Mouse (Mus musculus): ENCODE measurements around the gene Ints14.
A peak's percentile ranks its signal among the peaks of the same experiment; 100 is the strongest.

The Ints14 gene

DNA sequence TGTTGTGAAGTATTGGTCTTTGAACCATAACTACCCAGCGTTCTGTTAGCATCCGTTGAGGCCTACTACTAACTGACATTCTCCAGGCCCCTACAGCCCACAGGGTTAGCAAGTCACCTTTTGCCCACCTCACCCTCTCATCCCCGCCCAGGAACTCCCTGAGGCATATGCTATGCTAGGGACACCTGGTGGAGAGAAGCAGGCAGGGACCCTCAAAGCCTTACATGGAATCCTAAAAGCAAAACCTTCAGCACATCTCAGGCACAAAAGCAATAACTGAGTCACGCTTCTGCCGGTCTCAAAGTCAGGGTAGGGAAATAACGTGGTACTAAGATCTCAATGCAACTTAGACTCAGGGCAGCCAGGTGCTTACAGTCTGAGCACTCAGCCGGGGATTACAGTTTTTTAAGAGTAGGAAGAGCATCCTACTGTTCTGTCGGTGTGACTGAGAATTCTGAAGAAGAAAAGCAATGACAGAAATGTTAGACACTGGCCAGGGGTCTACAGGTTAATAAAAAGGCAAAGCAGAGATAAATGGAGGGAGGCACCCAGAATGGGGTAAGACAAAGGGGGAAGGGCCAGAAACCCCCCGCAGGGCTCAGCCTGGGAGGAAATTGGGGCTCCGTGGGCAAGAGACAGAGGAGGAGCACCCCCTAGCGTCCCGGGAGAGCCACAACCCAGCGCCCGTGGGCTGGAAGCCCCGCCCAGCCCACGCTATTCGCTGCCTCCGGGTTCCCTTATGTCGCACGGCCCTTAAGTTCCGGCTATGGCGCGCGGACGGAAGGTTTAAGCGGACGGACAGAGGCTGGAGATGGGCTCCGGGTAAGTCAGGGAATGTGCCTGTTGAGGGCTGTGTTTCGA, at the start of gene Ints14:
Ints14 (plus strand) TSS at position 789 of the 861 bp plus-strand sequence.
- peak; percentile 96 for ATAC-seq (ENCODE audit: insufficient number of reproducible peaks, low FRiP score, low TSS enrichment)

DNA sequence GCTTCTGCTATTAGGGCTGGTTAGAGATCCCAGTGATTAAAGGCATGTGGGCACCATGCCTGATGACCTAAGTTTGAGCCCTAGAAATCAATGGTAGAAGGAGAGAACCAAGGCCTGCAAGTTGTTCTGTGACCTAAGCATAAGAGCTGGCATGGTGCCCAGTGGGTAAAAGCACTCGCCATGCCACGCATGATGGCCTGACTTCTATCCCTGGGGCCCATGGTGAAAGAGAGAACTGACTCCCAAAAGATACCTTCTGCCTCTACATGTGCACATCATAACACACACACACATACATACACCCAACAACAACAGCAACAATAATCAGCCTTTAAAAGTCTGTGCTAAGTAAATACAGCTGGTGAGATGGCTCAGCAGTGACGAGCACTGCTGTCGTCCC, 47.3 kb upstream of the Ints14 start:
- ATAC-seq (ENCODE audit: insufficient number of reproducible peaks, low FRiP score, low TSS enrichment): no peak

DNA sequence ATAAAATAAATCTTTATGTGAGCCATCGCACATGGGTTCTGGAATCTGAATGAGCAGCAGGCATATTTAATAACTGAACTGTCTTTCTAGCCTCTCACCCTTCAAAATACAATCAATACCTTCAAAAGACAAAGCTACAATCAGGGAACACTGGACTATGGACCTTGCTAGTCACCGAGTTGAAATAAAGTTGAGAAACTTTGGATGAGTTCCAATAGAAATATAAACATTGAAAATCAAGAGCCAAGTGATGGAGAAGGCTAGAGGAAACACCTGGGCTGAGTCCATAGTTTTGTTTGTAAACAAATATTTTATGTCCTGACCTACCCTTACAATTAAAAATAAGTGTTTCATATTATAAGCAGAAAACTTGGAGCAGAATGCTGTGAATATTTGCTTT, 46.7 kb upstream of the Ints14 start:
- no peak for ATAC-seq (ENCODE audit: insufficient number of reproducible peaks, low FRiP score, low TSS enrichment)

DNA sequence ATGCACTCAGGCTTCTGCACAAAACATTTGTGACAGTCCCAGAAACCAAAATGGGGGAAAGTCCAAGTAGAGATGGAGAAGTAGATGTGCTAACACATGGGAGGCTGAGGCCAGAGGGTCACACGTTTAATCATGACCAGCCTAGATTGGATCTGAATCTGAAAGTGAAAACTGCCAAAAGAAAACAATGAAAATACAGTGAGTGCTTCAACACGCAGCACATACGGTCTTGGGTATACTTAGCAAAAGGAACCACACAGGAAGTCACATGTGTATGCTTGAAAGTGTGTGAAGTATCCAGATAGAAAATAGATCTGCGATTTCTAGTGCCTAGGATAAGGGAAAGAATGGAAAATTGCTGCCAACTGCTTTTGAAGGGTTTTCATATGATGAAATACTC, 46.1 kb upstream of the Ints14 start:
- ATAC-seq (ENCODE audit: insufficient number of reproducible peaks, low FRiP score, low TSS enrichment): no peak

DNA sequence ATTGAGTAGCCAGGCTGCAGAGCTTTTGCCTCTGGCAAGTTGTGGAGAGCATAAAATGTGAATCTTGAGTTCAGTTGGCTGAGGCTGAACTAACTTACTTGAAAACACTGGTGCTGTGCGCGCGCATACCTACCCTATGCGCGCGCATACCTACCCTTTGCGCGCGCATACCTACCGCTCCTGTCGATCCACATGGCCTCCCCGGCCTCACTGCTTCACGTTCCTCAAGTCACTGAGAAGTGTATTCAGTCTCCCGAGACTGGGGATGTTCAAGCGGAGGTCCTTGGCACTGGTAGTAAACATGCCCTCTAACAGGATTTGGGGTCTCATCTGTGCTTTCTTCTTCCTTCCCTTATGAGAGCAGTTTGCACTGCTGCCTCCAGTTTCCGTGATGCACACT, 42.1 kb upstream of the Ints14 start:
- ATAC-seq (ENCODE audit: insufficient number of reproducible peaks, low FRiP score, low TSS enrichment): no peak

DNA sequence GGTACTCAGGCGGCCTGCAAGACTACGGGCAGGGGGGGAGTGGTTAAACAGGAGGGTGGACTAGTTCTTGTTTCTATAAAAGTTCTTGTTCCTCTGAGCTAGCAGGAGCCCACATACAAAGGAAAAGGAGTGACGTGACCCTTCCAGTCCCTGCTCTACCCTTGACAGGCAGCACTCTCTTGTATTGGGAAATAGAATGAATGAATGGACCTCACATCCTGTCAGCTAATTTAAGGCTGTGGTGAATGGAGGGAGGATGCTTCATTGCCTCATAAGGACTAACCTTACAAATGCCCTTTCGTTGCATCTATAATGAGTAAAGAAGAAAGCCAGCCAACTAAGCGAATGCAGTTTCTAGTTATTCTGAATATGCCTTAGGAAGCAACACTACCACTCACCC, 34.9 kb upstream of the Ints14 start:
- ATAC-seq (ENCODE audit: insufficient number of reproducible peaks, low FRiP score, low TSS enrichment): no peak

DNA sequence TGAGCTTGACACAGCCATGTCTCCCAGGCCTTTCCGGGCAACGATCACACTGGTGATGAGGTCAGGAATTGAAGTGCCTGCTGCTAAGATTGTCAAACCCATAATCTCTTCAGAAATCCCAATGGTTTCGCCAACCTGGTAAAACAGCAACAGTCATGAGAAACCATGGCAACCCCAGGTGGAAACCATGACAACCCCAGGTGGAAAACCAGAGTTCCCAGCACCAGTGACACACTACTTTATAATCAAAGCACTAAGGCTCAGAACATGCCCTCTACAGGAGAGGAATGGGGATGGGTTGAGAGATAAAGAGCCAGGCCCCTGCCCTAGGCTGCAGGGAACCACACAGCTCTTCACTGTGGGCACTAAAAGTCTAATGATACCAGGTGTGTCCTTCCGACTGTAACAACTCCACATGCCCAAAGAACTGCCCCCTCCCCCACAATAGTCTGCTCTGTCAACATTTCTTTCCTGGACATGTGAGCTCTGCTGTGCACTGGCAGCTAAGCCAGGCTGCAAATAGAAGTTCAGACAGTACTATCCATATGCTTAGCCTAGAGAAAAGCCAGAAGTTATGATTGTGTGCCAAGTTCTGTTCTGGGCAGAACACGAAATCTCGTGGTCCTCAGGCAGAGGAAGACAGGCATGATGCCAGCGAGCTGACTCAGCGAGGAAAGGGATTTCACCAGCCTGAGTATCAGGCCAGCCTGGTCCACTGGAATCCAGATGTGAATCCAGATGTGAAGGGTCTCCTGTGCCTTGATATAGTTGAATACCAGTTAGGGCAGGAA, 34.3 kb upstream of the Ints14 start:
- peak; percentile 58; the same call in 1 of the 2 replicates for ATAC-seq (ENCODE audit: insufficient number of reproducible peaks, low FRiP score, low TSS enrichment)

DNA sequence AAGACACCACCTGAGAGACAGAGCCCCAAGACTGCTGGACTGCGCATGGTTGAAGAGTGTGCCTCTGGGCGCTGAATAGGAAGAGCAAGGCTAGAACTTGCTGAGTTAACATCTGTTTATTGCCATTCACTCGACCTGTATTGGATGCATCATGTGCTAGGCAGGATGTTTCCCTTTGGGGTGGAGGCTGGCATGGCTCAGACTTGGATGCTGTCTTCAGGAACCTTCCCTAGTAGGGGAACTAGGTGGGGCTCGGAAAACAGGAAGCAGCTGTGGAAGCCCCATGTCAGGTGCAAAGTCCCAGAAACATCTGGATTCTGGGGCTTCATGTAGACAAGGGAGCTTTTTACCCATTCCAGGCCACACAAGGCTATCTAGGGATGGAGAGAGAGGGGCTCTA, 30.4 kb upstream of the Ints14 start:
- ATAC-seq (ENCODE audit: insufficient number of reproducible peaks, low FRiP score, low TSS enrichment): no peak

DNA sequence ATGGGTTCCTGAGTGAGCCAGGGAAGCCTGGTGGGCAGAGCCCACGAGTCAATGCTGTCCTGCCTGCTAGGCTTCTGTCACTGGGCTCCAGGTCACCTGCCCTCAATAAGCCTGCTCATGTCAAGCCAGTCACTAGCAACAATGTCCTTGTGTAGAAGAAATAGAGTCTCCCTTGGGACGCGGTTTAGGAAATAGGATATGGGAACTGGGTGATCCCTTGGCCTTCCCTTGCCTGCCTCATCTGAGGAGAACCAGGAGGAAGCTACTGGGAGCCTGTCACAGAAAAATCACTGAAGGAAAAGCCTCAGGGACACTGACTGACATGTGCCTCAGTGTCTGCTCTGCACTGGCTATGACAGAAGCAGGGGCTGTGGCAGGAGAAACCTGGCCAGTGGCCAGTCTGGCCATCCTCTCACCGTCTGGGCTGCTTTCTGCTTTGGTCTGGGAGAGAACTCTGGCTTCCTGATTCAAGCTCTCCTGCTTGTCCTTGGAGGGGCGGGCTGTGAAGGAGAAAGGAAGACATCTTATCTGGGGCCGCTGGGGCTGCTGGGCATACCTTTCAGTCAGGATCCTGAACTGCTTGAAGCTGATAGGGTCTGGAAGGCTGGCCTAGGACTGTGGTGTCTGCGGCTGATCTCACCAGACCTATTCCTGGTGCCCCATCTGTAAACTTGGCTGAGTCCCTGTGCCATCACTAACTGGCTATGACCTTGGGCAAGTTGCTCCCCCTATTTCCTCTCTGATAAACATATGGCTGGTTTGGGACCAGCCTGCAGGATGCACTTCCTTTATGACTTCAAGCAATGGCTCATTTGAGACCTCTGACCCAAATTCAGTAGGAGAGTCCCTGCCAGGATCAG, 28.7 kb upstream of the Ints14 start:
- ATAC-seq (ENCODE audit: insufficient number of reproducible peaks, low FRiP score, low TSS enrichment): no peak

DNA sequence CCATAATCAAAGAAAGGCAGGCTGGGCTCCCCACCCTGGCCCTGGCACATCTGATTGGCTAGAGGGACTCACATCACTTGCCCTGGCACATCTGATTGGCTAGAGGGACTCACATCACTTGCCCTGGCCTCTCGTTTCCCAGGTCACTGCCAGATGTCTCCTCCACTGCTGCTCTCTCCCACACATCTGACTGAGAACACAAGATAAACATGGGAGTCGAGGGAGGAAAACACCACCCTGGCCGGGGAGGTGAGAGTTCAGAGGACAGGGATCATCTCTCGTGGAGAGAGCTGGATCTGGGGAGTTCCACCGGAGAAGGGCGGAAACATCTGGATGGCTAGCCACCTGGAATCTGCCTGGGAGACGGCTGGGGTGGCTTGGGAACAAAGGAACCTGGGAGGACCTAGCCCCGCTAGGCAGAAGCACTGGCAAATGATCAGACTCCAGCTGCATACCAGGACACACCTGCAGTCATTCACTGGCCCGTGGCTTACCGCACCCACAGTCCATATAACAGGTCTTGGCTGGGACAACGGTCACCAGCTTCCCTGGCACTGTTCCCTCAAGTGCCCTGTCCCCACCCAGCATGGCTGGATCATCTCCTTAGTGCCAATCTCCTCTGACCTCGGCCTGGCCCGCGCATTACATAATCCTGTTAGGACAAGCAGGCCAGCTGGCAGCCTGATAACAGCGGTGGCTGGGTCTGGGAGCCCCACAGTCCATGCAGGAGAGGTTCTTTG, 26.5 kb upstream of the Ints14 start:
- no peak for ATAC-seq (ENCODE audit: insufficient number of reproducible peaks, low FRiP score, low TSS enrichment)

DNA sequence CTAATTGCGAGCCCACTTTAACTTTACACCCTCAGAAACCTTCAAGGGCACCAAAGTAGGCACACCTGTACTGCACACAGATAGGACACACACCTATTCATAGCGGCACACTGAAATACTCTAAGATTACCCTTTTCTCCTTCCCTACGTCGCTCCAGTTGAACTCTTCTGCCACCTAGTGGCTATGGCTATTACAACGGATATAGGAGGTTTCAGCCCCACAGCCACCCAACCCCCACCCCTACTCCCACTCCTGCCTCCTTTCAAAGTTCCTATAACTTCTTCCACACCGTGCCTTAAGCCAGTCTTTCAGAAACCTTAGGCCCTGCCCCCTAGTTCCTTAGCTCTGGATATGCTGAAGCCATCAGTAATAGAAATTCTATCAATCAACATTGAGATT, 24.2 kb upstream of the Ints14 start:
- ATAC-seq (ENCODE audit: insufficient number of reproducible peaks, low FRiP score, low TSS enrichment): no peak

DNA sequence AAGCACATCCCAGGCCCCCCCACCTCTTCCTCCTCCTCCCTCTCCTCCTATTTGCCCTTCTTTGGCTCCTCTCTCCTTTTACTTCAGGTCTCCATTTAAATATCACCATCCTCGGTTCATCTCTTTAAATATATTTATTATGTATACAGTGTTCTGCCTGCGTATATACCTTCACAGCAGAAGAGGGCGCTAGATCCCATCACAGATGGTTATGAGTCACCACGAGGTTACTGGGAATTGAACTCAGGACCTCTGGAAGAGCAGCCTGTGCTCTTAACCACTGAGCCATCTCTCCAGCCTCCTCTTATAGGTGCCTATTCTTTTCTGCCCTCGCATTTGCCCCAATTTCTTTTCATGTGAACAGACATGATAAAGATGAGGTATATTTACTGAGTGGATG, 23.2 kb upstream of the Ints14 start:
- ATAC-seq (ENCODE audit: insufficient number of reproducible peaks, low FRiP score, low TSS enrichment): no peak

DNA sequence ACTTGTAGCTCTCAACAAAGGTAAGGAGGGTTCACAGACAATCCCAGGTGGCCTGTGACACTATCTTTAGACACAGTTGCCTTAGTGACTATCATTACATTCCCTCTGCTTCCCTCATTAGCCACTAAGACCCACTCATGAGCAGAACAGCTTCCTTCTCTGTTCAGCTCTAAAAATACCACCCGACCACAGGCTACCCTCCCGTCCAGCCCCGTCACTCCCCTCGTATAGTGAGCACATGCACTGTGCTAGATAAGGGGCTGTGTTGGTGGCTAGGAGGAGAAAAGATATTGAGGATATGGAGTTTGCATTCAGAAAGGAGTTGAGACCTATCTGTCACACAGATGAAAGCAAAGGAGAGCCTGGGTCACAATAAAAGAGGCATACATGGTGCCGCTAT, 22.2 kb upstream of the Ints14 start:
- no peak for ATAC-seq (ENCODE audit: insufficient number of reproducible peaks, low FRiP score, low TSS enrichment)

DNA sequence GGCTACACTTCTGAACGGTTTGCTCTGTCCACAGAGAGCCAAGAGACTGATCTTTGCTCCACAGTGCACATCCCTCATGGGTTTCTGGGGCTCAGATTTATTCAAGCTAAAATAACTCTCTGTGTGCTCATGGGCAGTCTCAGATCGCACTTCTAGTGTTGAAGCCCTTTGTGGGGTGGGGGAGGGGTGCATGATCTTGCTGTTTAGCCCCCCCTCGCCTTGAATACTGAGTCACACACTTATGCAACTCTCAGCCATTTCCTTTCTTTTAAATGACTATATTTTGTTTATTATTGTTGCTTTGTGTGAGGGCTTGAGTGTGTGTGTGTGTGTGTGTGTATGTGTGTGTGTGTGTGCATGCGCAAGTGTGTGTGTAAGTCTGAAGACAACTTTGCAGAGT, 21.4 kb upstream of the Ints14 start:
- no peak for ATAC-seq (ENCODE audit: insufficient number of reproducible peaks, low FRiP score, low TSS enrichment)

DNA sequence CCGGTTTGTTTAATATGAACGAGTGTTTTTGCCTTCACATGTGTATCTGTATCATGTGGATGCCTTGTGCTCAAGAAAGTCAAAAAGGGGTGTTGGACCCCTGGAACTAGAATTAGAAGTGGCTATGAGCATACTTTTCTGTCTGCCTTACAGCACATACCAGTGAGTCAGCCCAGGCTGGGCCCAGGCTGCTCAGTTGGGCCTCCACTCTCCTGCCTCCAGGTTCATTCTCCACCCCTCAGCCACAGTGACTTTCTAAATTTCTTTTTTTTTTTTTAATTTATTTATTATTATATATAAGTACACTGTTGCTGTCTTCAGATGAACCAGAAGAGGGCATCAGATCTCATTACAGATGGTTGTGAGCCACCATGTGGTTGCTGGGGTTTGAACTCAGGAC, 20.9 kb upstream of the Ints14 start:
- no peak for ATAC-seq (ENCODE audit: insufficient number of reproducible peaks, low FRiP score, low TSS enrichment)

DNA sequence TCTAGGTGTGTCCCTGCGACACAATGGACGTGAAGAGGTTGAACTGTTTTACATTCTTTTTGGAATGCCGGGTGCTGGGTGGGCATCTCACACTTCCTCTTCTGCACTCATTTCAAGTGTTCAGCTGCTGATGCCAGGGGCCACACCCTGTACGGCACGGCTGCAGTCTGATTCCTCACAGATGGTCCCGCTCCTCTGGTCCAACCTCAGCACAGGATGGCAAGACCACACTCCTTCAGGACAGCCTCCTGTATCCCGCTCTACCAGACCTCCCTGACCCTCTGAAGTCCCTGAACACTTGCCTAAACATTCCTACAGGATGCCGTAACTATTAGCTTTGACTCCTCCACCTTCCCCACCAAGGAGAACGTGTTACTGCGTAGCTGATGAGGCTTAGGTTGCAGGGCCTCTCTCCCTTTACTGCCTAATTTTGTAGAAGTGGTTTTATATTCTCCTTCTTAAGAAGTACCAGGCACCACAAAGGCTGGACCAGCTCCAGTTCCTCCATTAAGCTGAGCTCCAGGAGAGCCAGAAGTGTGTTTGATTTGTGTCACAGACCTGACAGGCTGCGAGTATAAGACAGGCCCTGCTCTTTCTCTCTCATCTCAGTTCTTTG, 19.9 kb upstream of the Ints14 start:
- no peak for ATAC-seq (ENCODE audit: insufficient number of reproducible peaks, low FRiP score, low TSS enrichment)

DNA sequence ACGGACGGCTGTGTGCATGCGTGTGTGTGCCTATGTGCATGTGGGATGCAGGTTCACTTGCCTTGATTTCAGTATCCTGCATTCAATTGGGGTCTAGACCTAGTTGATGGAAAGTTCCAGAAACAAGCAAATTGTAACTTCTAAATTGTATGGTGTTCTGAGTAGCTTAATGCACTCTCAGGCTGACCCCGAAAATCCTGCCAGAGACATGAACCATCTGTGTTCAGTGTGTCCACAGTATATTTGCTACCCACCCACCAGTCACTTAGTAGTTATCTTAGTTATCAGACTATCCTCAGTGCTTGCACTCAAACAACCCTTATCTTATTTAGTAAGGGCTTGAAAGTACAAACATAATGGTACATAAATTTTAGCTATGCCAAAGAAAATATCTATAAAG, 19.1 kb upstream of the Ints14 start:
- no peak for ATAC-seq (ENCODE audit: insufficient number of reproducible peaks, low FRiP score, low TSS enrichment)

DNA sequence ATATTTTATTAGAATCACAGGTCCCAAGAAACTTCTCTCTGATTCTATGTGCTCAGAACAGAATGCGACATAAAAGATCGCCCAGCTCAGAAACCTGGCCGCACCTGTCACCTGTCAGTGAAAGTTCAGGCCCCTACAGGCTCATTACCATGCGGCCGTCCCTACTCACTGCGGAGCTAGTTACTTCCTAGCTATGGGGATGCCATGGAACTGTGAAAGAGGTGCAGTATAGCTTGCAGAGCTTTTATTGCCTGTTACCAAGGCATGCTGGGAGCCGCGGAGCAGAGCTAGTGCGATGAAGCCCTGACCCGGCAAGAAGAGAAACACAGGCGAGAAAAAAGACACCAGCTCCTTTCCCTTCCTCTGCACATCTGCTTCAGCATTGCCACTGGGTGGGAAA, 16.7 kb upstream of the Ints14 start:
- no peak for ATAC-seq (ENCODE audit: insufficient number of reproducible peaks, low FRiP score, low TSS enrichment)

DNA sequence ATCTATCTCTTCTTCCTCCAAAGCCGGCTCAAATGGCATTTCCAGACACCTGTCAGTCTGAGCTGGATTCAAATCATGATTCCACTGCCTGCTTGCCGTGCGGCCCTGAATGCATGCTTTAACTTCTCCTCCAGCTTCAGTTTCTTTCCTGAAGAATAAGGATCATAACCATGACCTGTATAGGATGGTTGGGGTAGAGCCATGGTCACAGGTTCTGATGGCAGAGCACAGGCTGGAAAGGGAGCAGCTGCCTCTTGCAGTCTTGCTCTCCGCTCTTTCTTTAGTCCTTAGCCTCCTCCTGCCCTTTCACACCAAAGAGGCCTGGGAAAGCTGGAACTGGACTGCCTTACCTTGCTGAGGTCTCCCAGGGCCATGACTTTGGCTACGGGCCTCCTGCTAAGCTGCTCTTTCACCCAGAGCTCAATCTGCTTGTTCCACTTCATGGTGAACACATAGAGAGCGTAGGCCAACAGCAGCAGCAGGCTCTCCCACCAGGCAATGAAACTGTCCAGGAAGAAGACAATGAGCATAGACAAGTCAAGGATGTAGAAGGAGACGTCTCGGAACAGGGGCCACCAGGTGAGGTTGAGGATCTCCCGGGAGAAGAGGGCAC, 13.1 kb upstream of the Ints14 start:
- ATAC-seq (ENCODE audit: insufficient number of reproducible peaks, low FRiP score, low TSS enrichment): no peak

All from cerebellum, adult (tissue).